Mouse (Mus musculus): ENCODE data around the gene Sox13.
A peak's percentile ranks its signal among the peaks of the same experiment; 100 is the strongest.

The Sox13 gene

DNA sequence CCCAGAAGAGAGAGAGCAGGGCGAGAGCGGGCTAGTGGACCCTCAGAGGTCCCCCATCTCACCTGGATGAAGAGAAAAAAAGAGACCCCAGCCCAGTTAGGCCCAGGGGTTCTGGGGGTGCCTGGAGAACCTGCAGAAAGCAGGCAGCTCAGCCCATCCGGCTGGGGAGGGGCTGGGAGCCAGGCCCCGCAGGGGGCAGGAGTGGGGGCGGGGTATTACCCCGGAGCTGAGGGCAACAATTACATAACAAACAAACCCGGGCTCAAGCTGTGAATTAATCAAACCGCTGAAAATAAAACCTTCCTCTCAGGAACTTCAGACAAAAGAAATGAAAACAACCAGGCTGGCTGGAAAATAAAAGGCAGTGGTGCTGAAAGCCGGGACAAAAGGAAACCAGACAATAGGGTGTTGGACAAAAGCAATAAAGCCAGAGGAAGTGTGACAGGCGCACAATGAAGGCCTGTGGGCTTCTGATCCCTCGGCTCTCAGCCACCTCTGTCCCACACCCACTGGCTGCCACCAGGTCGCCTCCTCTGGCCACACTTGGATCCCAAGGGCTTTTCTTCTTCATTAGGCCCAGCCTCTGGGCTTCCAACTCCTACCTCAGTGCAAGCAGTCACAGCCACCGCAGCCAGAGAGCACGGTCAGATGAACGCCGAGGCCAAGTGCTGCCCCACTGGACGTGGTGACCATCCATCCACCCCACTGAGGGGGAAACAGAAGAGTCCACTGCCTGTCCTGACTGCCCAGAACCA lies 26.5 kb downstream of the Sox13 start:
- DNase-seq = no peak

DNA sequence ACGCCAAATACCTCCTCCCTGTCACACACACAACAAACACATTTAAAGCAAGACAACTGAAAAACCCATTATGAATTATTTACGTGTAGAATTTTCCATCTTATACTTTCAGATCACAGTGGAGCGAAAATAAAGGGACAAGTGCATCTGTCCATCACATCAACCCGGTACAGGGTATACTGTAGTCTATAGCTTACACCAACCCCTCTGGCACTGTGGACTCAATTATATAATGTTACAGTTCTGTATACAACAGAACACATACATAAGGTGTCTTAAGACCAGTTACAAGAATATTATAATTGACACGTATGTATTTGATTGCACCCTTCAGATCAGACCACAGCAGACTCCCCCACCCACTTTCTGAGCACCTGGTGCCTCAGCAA lies 27.1 kb downstream of the Sox13 start:
- no peak for DNase-seq

DNA sequence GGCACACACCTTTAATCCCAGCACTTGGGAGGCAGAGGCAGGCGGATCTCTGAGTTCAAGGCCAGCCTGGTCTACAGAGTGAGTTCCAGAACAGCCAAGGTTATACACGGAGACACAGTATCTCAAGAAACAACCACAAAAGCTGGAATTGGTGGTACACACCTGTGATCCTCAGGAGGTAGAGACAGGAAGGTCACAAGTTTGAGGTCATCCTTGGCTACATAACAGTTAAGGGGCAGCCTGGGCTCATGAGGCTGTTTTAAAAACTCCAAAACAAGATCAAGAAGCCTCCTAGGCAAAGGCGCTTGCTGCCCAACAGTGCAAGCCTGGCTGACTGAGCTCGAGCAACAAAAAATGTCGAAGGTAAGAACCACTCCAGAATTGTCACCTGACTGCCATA lies 27.5 kb downstream of the Sox13 start:
- no peak for DNase-seq

GRCm38 (mm10) chr1:133394702-133395101 lies 29.5 kb downstream of the Sox13 start:
- no peak for DNase-seq

DNA sequence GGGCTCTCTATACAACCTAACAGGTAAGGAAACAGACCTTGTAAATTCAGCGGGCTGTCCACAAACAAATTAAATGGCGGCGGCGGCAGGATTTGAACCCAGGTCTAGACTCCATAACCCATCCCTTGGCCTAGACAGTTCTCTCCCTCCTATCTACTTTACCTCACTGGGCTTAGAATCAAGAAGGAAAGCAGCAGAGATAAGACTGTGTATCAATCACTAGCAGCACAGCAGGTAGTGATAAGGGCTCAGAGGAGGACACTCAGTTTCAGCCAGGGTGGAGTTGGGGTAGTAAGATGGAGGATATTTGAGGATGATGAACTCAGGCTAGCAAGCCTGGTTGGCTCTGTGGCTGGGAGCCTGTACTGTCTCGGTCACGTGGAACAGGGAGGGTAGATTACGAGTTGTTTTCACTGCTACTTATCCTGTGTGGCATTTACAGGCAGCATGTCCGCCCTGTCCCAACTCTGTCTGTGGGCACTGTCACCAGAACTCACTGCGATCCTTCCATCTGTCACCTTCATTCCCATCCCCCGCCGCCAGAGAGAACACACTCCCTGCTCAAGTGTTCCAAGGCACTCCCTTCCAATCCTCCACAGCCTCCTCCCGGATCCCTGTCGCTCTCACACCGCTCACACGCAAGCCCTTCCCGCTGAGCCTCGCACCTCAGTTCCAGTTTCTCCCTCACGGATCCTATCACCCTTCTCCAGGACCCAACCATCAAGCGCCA lies 36.5 kb downstream of the Sox13 start:
- DNase-seq = no peak

GRCm38 (mm10) chr1:133386209-133386608 lies 38.0 kb downstream of the Sox13 start:
- peak in 1 of 2 experiments; percentile 17 for DNase-seq

GRCm38 (mm10) chr1:133385506-133385905 lies 38.7 kb downstream of the Sox13 start:
- peak; percentile 84 to 85 for DNase-seq

DNA sequence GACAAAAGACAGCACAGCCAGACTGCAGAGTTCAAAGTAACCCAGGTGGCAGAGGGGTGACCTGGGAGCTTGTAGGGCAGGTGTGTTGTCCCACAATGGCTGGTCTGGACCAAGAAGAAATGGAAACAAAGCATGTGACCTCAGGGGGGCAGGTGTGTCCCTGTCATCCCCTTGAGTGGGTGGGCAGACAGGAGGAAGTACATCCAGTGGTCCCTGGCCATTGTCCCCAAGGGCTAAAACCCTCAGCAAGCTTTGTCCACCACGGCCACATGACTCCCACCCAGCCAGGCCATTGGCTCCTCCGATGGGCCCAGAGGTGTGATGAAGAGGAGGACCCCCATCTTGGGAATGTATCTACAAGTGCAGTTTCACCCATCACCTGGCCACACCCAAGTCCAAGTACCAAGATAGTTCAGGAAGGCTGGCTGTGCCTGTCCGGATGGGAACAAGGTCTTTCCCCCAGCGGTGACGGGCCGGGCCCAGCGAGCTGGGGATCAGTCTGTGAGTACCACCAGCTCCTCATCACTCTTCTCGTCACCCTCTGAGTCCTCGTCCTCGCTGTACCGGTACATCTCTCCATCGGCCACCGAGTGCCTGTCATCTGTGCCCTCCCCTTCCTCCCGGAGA lies 40.9 kb downstream of the Sox13 start:
- DNase-seq = no peak

DNA sequence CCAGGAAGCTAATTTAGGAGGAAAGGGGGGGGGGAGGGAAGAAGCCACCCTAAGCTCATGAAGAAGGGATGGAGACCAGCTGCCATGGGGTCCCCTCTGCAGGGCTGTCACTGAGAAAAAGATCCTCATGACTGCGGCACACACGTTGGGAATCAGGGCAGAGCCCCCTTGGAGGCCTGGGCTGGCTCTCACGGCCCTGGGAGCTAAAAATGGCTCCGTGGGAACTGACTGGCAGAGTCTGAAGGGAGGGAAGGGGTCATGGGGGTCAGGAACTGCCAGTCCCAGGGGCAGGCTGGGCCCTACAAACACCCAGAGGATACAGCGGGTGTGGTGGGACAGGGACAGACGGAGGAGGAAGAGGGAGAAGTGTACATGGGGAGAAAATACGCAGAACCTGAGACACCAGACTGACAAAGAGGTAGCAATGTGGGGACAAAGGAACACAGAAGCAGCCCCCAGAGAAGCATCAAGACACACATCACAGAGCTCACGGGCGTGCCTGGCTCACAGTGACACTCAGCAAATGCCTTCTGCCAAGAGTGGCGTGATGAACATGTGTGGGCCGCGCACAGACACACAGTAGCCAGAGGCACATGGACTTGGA lies 41.5 kb downstream of the Sox13 start:
- no peak for DNase-seq

DNA sequence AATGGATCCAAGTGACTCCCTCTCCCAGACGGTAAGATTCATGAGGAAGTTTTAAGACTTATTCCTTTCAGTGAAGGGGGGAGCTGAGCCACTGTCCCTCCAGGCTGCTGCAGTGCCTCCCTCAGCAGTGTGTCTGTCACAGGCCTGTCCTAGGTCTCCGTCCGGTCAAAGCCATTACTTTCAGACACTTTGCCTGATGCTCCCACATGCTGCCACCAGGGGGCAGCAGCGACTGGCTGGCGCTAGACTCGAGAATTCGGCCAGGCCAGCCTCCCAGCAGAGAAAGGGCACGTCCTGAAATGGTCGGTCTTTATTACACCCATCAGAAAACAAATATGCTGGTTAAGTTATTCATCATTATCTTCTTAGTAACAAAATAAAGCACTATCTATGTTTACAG lies 42.2 kb downstream of the Sox13 start:
- DNase-seq = peak in 1 of 2 experiments; percentile 21

GRCm38 (mm10) chr1:133380347-133381065 lies 43.7 kb downstream of the Sox13 start:
- no peak for DNase-seq

GRCm38 (mm10) chr1:133379986-133380320 lies 44.2 kb downstream of the Sox13 start:
- no peak for DNase-seq

DNA sequence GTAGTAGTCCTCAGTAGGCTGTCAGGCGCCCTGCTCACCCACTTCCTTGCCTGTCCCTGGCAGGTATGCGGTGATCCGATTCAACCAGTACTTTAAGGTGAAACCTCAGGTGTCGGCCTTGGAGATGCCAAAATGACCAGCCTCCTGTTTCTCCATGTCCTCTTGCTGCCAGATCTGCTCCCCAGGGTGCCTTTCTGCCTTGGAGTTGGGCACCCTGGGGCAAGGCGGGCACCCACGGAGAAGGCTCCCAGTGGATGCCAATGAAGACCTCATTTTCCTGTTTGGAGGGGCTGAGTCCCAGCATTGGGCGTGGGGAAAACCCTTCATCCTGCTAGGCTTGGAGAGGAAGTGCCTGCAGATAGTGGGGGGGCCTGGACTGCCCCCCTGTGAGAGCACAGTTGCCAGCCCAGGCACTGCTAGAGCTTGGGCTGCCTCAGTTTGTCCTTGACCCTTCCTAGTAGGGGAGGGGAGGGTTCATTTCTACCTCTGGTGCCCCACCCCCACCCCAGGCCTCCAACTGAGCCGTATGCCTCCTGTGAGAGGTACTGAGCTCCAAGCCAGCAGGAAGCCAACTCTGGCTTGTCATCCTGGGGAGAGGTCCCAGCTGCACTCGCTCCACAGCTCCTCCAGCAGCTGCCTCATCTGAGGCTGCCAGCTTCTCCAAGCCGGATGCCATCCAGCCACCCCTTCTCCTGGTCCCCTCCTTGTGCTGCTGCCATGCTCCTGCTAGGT lies 44.8 kb downstream of the Sox13 start:
- DNase-seq = no peak

- no peak for DNase-seq
These were observed 46.6 kb downstream of the Sox13 start for GRCm38 (mm10) chr1:133377547-133377946.

GRCm38 (mm10) chr1:133375696-133376346 lies 48.4 kb downstream of the Sox13 start:
- no peak for DNase-seq

GRCm38 (mm10) chr1:133372113-133372512 lies 52.1 kb downstream of the Sox13 start:
- DNase-seq = no peak

GRCm38 (mm10) chr1:133371431-133371830 lies 52.7 kb downstream of the Sox13 start:
- DNase-seq = no peak

DNA sequence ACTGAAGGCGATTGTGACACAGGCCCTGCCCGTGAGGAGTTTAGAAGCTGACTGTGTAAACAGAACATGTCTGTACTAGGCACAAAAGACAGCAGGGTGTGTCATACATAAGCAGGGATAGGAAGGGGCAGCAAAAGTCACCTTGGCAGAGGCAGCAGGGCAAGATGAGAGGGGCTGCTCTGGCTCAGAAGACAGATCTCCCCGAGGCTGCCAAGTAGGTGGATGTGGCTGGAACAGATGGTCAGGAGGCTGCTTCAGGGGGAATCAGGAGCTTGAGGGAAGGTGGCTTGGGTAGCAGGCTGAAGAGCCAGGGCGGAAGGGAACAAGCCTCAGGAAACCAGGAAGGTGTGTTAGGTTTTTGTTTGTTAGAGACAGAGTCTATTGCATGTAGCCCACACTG lies 53.8 kb downstream of the Sox13 start:
- no peak for DNase-seq

GRCm38 (mm10) chr1:133368644-133369043 lies 55.5 kb downstream of the Sox13 start:
- no peak for DNase-seq

- no peak for DNase-seq
These were observed 56.3 kb downstream of the Sox13 start for GRCm38 (mm10) chr1:133367606-133368488.
